Mouse (Mus musculus): Measurements from ENCODE around the gene Armt1.

The Armt1 gene

GRCm38 (mm10) chr10:4432123-4432931 is at the start of gene Armt1, which contains the start of gene Rmnd1:
Gene Armt1, plus strand, starts transcription at chr10:4432467.
Gene Rmnd1, minus strand, starts transcription at chr10:4432388.
- DNase-seq (ENCODE audit: low read depth, low spot score) = peak; percentile 97

GRCm38 (mm10) chr10:4384244-4384643 is 48.0 kb upstream of the Armt1 start:
- no peak for DNase-seq (ENCODE audit: low read depth, low spot score)

- peak; percentile 93 for DNase-seq (ENCODE audit: low read depth, low spot score)
Observed at GRCm38 (mm10) chr10:4386609-4387591, 45.4 kb upstream of the Armt1 start.

- DNase-seq (ENCODE audit: low read depth, low spot score) = peak; percentile 61
Observed at GRCm38 (mm10) chr10:4387701-4388383, 44.4 kb upstream of the Armt1 start, which contains the start of gene Zbtb2. Gene Zbtb2, minus strand, starts transcription at chr10:4388108.

- no peak for DNase-seq (ENCODE audit: low read depth, low spot score)
Observed at GRCm38 (mm10) chr10:4388384-4388745, 43.9 kb upstream of the Armt1 start.

GRCm38 (mm10) chr10:4389036-4389435 is 43.2 kb upstream of the Armt1 start:
- no peak for DNase-seq (ENCODE audit: low read depth, low spot score)

- DNase-seq (ENCODE audit: low read depth, low spot score) = no peak
Observed at GRCm38 (mm10) chr10:4389461-4390112, 42.7 kb upstream of the Armt1 start.

- DNase-seq (ENCODE audit: low read depth, low spot score) = no peak
Observed at GRCm38 (mm10) chr10:4390550-4390949, 41.7 kb upstream of the Armt1 start.

GRCm38 (mm10) chr10:4391076-4391475 is 41.2 kb upstream of the Armt1 start:
- DNase-seq (ENCODE audit: low read depth, low spot score) = no peak

- peak; percentile 69 for DNase-seq (ENCODE audit: low read depth, low spot score)
Observed at GRCm38 (mm10) chr10:4391851-4392250, 40.4 kb upstream of the Armt1 start.

- DNase-seq (ENCODE audit: low read depth, low spot score) = no peak
Observed at GRCm38 (mm10) chr10:4395321-4395720, 36.9 kb upstream of the Armt1 start.

GRCm38 (mm10) chr10:4398058-4398457 is 34.2 kb upstream of the Armt1 start:
- DNase-seq (ENCODE audit: low read depth, low spot score) = no peak

- peak; percentile 77 for DNase-seq (ENCODE audit: low read depth, low spot score)
Observed at GRCm38 (mm10) chr10:4404895-4405491, 27.3 kb upstream of the Armt1 start.

- no peak for DNase-seq (ENCODE audit: low read depth, low spot score)
Observed at GRCm38 (mm10) chr10:4405511-4405910, 26.8 kb upstream of the Armt1 start.

- DNase-seq (ENCODE audit: low read depth, low spot score) = no peak
Observed at GRCm38 (mm10) chr10:4407191-4407590, 25.1 kb upstream of the Armt1 start.

GRCm38 (mm10) chr10:4425245-4425644 is 7.0 kb upstream of the Armt1 start:
- no peak for DNase-seq (ENCODE audit: low read depth, low spot score)

GRCm38 (mm10) chr10:4430399-4430798 is 1.9 kb upstream of the Armt1 start:
- no peak for DNase-seq (ENCODE audit: low read depth, low spot score)

GRCm38 (mm10) chr10:4430826-4431225 is 1.4 kb upstream of the Armt1 start:
- no peak for DNase-seq (ENCODE audit: low read depth, low spot score)

- DNase-seq (ENCODE audit: low read depth, low spot score) = no peak
Observed at GRCm38 (mm10) chr10:4431746-4432122, 533 bp upstream of the Armt1 start.

- peak; percentile 50 for DNase-seq (ENCODE audit: low read depth, low spot score)
Observed at GRCm38 (mm10) chr10:4432996-4433755, 909 bp downstream of the Armt1 start.

All from R1 (cell line).